Mouse (Mus musculus): Measurements from ENCODE around the gene Lbp.
A peak's percentile ranks its signal among the peaks of the same experiment; 100 is the strongest.

DNA sequence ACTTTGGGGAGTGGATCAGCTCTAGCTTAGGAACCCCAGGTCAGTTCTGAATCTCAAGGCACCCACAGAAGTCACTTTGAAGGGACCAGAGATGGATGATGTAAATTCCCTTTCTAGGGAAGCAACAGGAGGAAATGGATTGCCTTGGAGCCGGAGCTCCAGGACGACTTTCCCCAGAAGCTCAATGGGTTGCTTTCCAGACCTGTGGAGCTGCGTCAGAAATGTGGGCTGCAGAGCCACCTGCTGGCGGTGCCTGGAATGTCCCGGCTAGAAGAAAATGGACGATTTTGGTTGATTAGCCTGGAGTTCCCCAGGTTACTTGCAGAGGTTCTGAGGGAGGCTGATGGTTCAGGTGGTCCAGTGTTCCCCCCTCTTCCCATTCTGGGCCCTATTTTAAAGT, 41.6 kb downstream of the Lbp start:
- peak; percentile 86 for TF ChIP-seq CTCF (IDR thresholded peaks at IDR 0.05; ENCODE audit: low read depth, low read length)
- TF ChIP-seq GATA1 (IDR thresholded peaks at IDR 0.05; ENCODE audit: borderline replicate concordance, low read length), result no peak
- TF ChIP-seq GATA2 (IDR thresholded peaks at IDR 0.05; ENCODE audit: borderline replicate concordance, low read depth, low read length), result no peak
- no peak for TF ChIP-seq TAL1 (conservative IDR thresholded peaks at IDR 0.05; ENCODE audit: low read depth, low read length)
